Mouse (Mus musculus) liver, adult 2 months (tissue): ENCODE measurements around the gene Clmp.

Experiments
- CTCF ChIP-seq: fragments of 200-500 bp; IDR thresholded peaks from 2 replicates; pipeline ENCODE4 v1.5.1; 2011; ENCODE audit warnings: low read depth, low read length, control low read depth
- POLR2A ChIP-seq: fragments of 200-500 bp; IDR thresholded peaks from 2 replicates; pipeline ENCODE4 v1.6.1; 2011; ENCODE audit warnings: low read length, control low read depth; ENCODE audit not compliant: insufficient read depth; ENCODE audit errors: extremely low read depth

GRCm38 (mm10) chr9:40699194-40699593 lies 13.4 kb downstream of the Clmp start:
- TF ChIP-seq CTCF: no peak
- no peak for TF ChIP-seq POLR2A
